Mouse (Mus musculus) embryo, embryonic 10.5 days (tissue): ENCODE measurements around the gene Dusp12.
A peak's percentile ranks its signal among the peaks of the same experiment; 100 is the strongest.

Source experiments
- DNase-seq: peaks from one replicate; pipeline ENCODE4 v3.0.0-alpha.2; 2015; ENCODE audit warnings: low spot score

The Dusp12 gene

DNA sequence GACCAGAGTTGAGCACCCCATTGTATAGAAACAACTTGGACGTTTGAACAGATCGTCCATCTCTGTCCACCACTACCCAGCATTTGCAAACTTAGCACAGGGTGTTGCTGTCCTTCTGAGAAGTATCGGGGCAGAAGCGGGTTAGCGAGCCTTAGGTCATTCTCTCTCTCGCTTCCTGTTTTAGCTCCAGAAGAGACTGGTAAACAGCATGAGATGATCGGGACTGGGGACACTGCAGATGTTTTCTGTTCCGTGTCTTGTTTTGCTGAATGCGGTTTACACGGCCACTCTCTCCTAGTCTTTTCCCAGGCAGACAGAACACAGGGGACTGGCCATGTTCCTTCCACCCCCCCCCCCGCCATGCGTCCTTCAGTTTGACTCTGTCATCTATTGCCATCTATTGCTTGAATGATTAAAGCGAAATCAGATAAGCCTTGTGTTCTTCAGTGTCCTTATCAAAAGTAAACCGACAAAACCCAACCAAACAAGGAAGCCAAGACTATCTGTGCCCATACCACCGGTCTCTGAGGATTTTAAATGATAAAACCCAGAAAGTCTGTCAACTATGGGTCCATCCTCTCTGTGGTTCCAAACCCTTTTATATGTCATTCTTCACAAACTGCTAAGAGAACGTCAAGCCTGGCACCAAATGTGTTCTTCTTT is 13.2 kb upstream of the Dusp12 start:
- DNase-seq: no peak

DNA sequence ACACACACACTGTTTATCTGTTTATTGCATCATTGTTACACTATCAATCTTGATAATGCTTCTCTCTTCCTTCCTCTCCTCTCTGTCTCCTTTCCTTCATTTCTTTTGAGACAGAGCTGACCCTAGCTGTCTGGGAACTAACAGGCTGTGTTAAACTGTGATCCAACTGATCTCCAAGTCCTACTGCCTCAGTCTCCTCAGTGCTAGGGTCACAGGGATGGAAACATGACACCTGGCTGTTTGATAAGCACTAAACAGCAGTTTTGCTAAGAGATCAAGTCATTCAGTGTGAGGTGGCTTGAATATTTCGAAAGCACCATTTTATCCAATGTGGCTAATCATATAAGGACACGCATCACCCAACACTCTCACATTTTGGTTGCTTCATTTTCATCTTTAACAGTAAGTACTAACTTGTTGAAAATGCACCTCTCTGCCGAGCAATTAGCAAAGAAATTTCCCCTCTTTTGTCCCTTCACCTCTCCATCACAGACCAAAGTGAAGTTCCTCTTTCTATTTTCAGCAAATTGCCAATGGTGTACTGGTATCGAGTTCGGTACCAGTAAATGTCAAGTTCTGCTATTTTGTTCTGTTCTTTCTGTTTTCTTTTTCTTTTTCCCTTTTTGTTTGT is 11.4 kb upstream of the Dusp12 start:
- no peak for DNase-seq

DNA sequence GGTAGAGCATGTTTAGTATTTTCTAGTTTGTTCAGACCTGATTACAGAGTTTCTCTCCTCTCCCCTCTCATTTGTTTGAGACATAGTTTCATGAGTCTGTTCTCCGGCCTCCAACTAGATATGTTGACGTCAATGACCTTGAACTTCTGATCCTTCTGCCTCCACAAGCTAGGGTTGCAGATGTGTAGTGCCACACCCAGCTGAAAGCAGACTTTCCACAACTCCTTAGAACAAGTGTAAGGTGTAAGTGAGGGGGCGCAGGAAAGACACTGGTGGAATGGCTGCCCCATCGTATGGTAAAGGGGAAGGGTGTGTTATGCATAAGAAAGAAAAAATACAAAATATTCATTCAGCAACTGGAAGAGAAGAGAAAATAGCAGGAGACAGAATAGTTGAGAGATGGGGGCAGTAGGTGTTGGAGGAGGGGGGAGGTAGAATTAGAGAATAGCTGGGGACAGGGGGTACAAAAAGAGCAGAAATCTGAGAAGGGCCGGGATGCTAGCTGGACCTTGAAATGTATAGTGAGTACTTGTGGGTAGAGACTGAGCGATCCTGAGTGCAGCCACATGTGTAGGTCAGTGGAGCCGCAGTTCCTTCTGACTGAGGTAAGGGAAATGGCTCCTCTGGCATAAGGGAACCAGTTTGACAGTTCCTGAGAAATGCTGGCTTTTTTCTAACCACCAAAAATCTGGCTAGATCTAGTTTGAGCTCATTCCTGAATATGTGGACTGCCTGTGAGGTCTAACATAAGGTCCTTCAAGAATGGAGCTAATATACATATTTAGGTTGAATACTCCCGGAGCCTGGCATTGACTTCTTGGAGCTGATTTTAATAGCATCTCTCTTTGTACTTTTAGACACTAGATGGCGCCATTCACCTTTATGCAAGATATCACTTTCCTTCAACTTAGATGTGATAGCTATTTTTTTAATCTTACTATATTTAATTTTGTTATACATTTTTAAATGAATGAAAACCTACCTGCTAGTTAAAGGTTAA is 9.6 kb upstream of the Dusp12 start:
- peak; percentile 77 for DNase-seq

DNA sequence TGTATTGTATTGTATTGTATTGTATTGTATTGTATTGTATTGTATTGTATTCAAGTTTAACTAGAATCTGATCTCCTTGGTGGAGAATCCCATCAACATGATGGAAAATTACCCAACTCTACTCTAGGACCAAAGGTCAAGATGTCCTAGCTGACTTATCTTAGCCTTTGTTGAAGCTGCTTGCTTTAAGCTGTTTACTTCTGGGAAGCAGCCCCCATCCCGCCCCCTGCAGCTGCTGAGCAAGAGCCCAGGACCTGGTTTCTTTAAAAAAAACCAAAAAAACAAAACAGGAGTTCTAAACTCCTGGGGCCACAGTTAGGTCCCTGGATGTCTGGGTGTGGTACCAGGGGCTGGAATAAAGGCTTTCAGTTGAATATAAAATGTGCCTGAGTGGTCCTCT is 6.9 kb upstream of the Dusp12 start:
- DNase-seq: no peak

DNA sequence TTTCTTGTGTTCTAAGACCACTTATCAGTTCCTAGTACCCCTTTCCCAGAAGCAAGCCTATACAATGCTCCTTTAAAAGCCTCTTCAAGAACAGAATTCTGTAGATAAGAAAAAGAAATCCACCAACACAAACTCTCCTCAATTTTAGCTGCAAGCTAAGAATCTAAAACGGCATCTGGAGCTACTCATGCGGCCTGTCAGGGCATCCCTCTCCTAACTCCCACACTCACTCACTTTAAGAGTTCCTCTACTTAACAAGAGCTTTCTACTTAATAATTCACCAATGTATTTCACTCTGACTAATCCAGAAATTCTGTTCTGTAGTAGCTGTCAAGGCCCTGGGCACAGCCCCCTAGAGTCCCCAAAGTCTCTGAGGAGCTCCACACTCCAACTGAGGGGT is 6.3 kb upstream of the Dusp12 start:
- no peak for DNase-seq

DNA sequence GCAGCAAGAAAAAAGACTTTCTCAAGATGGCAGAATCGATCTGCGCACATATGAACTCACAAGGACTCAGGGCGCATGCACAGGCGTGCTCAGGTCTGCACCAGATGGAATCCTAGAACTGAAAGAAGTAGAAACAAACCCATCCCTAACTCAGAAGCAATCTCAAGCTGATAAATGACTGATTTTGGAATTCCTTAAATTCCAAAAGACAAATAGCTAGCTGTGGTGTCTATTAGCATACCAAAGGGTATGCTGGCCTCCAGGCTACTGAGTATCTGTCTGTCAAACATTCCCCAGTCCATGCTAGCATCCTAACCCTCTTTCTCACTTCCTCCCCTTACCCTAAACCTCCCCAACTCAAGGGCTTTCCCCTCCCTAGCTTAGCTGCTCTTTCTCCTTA is 4.0 kb upstream of the Dusp12 start:
- DNase-seq: peak; percentile 10

DNA sequence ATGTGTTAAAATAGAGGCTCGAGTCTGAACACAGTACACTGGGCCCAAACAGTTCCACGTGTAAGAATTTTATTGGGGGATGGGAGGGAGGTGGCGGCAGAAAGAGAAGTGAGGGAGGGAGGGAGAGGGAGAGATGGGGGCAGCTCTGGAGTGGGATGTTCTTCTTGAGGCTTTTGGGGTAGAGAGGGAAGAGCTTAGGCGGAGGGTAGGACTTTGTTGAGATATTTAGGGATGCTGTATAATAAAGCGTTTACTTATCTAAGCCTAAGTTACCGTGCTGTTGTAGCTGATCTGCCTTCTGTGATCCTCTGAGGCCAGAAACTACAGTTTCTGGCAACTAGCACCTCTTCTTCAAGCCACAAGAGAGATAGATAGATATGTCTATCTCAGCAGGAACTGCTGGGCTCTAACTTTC is 711 bp upstream of the Dusp12 start:
- DNase-seq: peak; percentile 12

DNA sequence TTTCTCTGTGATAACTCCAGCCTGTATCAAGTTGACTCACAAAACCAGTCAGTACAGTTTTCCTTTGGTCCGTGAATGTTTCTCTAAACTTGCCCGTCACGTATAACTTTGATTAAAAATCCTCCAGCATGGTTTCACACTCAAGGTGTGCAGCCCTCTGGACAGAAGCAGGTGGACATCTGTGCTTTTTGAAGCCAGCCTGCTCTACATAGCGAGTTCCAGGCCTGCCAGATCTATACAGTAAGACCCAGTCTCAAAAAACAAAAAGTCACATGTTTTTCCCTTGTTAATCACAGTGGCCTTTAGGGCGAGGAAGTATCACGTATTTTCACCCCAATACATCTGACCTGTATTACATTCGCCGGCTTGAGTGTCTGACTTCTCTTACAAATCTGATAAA is 950 bp downstream of the Dusp12 start:
- DNase-seq: no peak

DNA sequence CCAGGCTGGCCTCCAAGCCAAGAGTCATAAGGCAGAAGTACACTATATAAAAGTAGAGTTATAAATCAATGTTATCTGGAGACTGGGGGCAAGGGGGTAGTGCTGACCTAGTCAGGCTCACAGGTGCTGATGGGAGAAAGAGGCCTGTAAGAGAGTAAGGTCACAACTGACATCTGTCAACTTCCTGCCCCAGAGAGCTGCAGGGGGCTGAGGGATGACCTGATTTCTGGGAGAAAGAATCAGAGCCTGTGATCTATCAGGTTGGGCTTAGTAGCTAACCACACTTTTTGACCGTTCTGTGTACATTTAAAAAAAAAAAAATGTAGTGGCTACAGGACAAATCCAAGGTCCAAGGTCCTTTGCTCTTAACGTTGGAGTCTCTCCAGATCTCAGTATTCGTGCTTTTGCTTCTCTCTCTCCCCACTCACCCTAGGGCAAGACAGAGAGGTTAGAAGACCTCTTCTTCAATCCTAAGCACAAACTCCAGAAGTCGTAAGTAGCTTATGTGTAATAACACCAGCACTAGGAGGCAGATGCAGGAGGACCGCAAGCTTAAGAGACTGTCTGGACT is 2.3 kb downstream of the Dusp12 start:
- no peak for DNase-seq

DNA sequence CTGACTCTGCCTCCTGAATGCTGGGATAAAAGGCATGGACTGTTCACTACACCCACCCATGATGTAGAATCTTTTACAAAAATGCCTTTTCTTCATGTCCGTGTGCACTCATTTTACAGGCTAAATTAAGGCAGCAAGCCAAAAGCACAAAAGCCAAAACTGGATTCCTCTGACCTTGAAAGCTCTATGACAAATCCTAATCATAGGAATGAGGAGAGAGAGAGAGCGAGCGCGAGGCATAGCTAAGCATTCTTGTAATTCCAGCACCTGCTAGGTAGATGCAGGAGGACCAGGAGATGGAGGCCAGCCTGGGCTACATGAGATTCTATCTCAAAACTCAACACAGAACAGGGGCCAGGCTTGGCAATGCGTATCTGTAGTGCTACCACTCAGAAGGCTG is 8.4 kb downstream of the Dusp12 start:
- DNase-seq: no peak

DNA sequence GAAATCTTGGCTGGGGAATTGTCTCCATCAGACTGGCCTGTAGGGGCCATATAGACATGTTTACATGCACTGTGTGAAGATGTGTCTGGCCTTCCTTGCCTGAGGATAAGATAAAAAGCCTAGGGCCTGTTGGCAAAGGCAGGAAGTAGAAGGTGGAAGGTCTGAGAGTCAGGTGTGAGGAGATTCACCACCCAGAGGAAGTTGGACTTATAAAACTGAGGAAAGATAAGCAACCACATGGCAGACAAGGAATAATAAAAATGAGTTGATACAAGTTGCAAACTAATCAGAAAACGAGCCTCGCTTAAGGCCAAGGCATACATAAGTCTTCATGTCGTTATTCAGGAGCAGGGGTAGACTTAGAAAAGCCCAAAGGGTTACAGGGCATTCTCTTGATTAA is 9.7 kb downstream of the Dusp12 start:
- no peak for DNase-seq

DNA sequence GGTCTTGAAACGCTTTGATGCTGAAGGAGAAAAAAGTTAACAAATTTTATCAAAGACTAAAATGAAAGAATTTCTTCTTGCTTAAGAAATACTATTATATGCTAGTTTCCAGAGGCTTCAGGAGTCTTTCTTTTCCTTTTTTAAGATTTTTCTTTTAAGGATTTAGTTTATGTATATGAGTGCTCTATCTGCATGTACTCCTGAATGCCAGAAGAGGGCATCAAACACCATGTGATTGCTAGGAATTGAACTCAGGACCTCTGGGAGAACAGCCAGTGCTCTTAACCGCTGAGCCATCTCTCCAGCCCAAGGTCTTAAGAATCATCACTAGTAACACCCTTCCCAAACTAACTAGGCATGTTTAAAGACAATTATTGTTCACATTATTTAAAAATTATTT is 13.4 kb downstream of the Dusp12 start:
- no peak for DNase-seq

DNA sequence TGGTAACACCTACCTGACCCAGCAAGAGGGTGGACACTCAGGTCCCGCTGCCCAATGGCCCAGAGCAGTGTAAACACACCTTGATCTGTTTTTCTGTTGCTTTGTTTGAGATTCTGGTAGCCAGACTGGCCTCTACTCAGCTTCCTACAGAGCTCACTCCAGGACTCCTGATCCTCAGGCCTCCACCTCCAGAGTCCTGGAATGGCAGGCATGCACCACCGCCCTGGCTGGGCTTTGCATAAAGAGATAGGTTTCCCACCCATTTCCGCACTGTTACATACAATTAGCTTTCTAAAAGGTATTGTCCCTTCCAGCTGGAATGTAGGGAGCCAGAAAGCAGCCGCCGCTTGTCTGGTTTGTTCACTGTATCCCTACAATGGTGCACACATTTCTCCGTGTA is 13.9 kb downstream of the Dusp12 start:
- no peak for DNase-seq

DNA sequence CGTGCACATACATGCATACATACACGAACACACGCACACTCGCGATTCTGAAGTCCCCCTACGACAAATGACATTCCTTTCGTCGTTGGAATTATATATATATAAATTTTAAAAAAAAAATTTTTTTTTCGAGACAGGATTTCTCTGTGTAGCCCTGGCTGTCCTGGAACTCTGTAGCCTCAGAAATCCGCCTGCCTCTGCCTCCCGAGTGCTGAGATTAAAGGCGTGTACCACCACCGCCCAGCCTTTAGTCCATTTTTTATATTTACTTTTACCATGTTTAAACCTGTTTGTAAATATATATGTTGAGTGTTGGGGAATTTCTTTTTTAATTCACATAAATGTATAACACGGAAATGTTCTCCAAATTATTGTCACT is 16.4 kb downstream of the Dusp12 start:
- no peak for DNase-seq

DNA sequence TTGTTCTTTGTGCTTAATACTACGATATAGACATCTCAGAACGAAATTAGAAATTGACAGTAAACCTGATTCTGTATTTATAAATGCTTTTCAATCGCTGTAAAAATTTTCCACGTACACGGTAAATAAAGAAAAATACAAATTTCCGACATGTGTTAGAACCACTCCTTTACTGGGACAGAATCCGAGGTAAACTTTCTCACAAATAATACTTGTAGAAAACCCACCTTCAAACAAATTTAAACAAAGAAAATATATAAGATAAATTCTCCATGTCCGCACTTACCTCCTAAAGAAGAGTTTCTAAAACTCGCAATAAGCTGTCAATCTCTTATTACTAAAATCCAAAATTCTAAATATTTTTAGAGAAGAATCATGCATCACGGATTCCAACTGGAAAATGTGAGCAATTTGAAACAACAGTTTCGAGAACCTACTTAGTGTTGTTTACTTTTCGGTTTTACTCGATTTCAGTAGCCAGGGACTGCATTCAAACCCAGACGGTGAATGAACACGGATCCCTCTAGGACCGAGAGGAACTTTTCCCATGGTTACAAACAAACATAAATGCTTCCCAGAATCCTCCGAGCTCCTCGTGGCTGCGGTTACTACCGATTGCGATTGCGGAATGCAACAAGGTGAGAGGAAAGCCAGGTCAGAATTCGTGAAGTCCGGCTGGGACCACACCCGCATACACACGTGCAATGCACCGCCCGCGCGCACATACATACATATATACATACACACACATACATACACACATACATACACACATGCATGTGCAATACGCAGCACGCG is 17.0 kb downstream of the Dusp12 start:
- peak; percentile 95 for DNase-seq

DNA sequence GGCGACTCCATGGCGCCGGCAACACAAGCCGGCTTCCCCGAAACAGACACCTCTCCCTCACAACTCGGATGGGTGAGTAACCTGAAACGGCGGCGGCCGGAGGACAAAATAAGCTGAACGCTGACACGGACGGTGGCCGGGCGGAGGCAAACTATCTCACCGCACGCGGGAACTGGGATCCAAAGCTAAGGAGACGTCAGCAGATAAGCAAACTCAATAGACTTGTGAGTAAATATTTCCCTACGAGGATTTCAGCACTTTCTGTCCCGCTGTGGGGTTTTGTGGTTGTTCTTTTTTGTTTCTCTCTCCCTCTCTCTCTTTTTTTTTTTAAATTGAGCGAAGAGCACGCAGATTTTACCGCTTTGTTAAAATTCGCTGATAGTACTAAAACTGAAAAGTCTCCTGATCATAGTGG is 17.6 kb downstream of the Dusp12 start, which contains the start of gene Atf6:
Gene Atf6, minus strand, starts transcription at position 81 of the 415 bp plus-strand sequence.
- DNase-seq: peak; percentile 96

DNA sequence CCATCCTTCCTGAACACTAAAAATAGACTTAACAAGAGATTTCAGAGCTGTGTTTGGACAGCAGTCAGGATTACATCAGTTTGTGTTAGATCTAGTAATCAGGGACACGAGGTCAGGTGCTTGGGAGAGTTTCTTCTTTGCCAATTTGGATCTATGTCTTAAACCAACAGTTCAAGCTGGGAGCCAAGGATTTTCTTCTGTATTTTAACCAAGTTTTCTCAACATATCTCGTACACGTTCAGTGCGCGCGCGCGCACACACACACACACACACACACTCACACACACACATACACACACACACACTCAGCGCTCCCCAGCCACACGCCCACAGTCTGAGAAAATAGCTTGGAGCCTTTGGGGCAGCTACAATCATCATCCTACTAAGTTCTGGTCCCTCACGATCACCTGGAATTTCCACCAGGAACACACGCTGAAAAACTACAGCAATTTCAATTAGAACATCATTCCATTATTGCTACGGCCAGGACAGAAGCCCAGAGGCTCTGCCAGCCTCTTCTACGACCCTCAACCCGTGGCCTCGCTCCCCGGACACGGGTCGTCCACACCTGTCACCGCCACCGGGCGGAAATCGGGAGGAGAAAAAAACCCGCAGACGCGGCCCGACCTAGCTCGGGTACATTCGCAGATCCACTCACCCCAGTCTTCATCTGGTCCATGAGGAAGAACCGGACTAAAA is 18.2 kb downstream of the Dusp12 start:
- DNase-seq: peak; percentile 45

DNA sequence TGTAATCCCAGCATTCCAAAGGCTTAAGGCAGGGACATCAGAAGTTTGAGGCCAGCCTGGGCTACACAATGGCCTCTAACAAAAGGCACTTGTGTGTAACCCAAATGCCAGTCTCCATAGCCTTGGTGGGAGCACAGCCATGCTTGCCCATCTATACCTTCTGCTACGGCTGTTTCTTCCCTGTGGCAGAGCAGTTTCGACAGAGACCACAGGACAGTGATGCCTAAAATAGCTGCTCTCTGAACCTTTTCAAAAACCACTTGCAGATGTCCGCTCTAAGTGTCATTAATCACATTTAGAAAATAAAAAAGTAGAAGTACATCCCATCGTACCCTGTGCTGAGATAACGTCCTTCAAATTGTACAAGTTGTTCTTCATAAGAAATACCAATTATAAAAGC is 19.9 kb downstream of the Dusp12 start:
- no peak for DNase-seq

DNA sequence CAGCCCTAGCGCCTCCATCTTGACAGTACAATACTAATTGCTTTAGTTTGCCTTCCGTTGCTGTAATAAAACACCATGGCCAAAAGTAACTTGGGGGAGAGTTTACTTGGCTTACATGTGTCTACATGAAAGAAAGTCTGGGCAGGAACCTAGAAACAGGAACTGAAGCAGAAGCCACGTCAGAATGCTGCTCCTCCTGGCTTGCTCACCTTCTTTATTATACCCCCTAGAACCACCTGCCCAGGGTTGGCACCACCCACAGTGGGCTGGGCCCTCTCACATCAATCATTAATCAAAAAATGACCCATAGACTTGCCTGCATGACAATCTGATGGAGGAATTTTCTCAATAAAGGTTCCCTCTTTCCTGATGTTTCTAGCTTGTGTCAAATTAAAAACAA is 20.6 kb downstream of the Dusp12 start:
- DNase-seq: no peak

DNA sequence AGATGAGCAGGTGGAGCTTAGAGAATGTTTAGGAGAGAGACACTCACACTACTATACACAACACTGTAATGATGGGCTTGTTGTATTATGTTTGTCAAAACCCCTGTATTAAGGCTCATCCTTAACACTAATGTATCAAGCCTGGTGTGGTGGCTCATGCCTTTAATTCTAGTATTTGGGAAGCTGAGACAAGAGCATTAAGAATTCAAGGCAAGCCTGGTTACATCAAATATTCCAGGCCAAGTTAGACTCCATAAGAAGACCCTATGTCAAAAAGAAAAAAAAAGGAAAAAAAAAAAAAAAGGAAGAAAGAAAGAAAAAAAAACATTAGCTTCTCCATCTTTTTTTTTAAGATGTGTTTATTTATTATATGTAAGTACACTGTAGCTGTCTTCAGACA is 21.1 kb downstream of the Dusp12 start:
- no peak for DNase-seq

DNA sequence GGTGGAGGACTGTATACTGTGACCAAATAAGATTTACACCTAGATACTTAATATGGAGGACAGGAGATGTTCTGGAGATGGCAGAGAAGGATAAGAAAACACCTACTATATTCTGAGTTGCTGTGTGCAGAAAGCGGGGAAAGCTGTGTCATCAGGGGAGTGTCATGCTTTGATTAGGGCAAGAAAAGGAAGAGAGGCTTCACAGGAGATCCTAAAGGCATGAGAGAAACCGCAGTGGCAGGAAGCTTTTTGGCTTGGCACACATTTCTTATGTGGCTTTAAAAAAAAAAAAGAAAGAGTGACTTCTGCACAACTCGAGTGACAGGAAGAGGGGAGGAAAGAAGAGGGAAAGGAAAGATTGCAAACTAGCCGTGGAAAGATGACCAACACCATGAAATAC is 22.3 kb downstream of the Dusp12 start:
- no peak for DNase-seq
